Mouse (Mus musculus): ENCODE measurements around the gene Cpne7. TPM values are rescaled to one million over a fixed set of nuclear protein-coding genes. Genes with fewer than 3 reads are reported as not detected.
"Not testable (repeated sequence)": the region's sequence is repeated elsewhere in the genome, so short reads cannot be mapped to it uniquely, and the experiment has no call there.

The Cpne7 gene
- polyA plus RNA-seq, 1 experiment from 2014 or later = 0.49 TPM

DNA sequence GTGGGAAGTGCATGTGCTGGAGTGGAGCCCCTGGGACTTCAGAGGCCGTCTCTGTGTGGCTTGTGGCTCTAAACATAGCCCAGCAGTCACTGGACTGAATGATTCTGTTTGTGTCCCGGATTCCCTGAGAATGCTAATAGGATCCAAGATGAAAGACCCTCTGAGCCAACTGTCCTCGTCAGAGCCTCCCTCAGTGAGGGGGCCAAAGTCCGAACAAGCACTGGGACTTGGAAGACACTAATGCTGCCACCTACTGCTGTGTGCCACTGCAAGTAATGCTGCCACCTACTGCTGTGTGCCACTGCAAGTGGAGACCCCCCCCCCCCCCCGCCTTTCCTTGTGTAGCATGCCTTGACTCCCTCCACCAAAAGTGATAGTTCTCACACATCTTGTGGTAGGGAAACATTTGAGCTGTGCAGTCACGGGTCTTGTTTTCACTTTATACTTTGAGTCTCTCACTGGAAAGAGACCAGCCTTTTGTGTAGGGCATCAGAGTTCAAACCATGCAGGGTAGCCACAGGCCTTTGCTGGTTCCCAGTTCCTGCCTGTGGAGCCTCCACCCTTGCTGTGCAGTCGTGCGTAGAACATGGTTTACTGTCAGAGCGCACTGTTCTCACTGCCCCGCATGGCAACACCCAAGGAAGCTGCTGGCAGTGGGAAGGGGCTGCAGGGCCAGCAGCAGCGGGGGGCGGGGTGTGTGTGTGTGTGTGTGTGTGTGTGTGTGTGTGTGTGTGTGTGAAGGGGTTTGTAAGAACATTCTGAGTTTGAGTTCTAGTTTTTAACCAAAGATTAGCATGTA is 19.2 kb upstream of the Cpne7 start:
- no peak overlapping the region for H3K27ac ChIP-seq (ENCODE audit: low read depth)
- no peaks in the 10 kb centered on the region for H3K27me3 ChIP-seq (ENCODE audit: insufficient read depth, low read length)
- H3K4me1 ChIP-seq (ENCODE audit: insufficient read depth) = no peaks in the 10 kb centered on the region
- peaks cover 49% of the 10 kb centered on the region for H3K36me3 ChIP-seq (ENCODE audit: insufficient read depth)
- H3K9me3 ChIP-seq (ENCODE audit: low read depth, low read length) = no peaks in the 10 kb centered on the region
- H3K4me3 ChIP-seq (ENCODE audit: low read depth, low read length) = no peak overlapping the region
- DNase-seq = no peak
- H3K9ac ChIP-seq = no peak overlapping the region
- TF ChIP-seq CTCF (IDR thresholded peaks at IDR 0.05; ENCODE audit: low read depth) = no peak
- no peak overlapping the region for H3K4me2 ChIP-seq
- WGBS = 79% methylated on average over 12 of the region's 12 CpGs
- no peak for ATAC-seq (ENCODE audit: insufficient read depth)

DNA sequence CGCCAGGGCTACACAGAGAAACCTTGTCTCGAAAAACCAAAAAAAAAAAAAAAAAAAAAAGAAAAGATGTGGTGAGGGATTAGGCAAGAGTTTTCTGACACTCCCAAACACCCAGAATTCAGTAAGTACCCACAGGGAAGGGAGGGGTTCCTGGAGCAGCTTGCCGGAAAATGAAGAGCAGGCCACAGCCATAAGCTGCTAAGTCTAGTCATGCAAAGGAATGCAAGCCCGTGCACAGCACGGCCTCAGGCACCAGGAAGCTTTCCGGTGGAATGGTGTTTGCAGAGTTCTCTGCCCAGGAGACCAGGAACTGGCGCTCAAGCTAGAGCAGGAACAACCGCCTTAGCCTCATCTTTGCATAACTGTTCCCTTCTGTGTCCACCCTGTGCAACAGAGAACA is 16.9 kb upstream of the Cpne7 start:
- peak overlapping the region; percentile 36; the same call in 1 of the 2 replicates for H3K27ac ChIP-seq (ENCODE audit: low read depth)
- DNase-seq (no peak), ATAC-seq (ENCODE audit: insufficient read depth) (no peak)
- TF ChIP-seq CTCF (IDR thresholded peaks at IDR 0.05; ENCODE audit: low read depth) = no peak
- no peak overlapping the region for H3K9ac ChIP-seq
- H3K9me3 ChIP-seq (ENCODE audit: low read depth, low read length) = no peaks in the 10 kb centered on the region
- no peak overlapping the region for H3K4me2 ChIP-seq
- H3K36me3 ChIP-seq (ENCODE audit: insufficient read depth) = peaks cover 49% of the 10 kb centered on the region
- no peaks in the 10 kb centered on the region for H3K4me1 ChIP-seq (ENCODE audit: insufficient read depth)
- 57% methylated on average over 8 of the region's 8 CpGs for WGBS
- H3K27me3 ChIP-seq (ENCODE audit: insufficient read depth, low read length) = no peaks in the 10 kb centered on the region
- no peak overlapping the region for H3K4me3 ChIP-seq (ENCODE audit: low read depth, low read length)

DNA sequence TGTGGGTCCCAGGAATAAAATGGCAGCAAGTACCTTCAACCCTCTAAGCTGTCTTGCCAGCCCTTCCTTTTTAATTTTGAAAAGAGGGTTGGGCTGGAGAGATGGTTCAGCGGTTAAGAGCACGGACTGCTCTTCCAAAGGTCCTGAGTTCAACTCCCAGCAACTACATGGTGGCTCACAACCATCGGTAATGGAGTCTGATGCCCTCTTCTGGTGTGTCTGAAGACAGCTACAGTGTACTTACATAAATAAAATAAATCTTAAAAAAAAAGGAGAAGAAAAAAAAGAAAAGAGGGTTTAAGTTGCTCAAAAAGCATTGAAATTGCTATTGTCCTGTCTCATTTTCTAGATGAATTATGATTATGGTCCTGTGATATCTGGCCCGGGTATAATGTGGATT is 15.9 kb upstream of the Cpne7 start:
- Histone ChIP-seq H3K9me3 (ENCODE audit: low read depth, low read length) (no peaks in the 10 kb centered on the region), H3K27ac (ENCODE audit: low read depth) (no peak overlapping the region), H3K27me3 (ENCODE audit: insufficient read depth, low read length) (no peaks in the 10 kb centered on the region), H3K4me3 (ENCODE audit: low read depth, low read length) (peak overlapping the region; percentile 88; the same call in 1 of the 2 replicates), H3K9ac (peak overlapping the region; percentile 97; the same call in 1 of the 2 replicates), H3K36me3 (ENCODE audit: insufficient read depth) (peaks cover 50% of the 10 kb centered on the region), H3K4me1 (ENCODE audit: insufficient read depth) (no peaks in the 10 kb centered on the region), H3K4me2 (peak overlapping the region; percentile 98)
- TF ChIP-seq CTCF (IDR thresholded peaks at IDR 0.05; ENCODE audit: low read depth) = no peak; the same call in 1 of the 2 replicates
- ATAC-seq (ENCODE audit: insufficient read depth) (no peak), DNase-seq (no peak)
- 71% methylated on average over 4 of the region's 4 CpGs for WGBS

DNA sequence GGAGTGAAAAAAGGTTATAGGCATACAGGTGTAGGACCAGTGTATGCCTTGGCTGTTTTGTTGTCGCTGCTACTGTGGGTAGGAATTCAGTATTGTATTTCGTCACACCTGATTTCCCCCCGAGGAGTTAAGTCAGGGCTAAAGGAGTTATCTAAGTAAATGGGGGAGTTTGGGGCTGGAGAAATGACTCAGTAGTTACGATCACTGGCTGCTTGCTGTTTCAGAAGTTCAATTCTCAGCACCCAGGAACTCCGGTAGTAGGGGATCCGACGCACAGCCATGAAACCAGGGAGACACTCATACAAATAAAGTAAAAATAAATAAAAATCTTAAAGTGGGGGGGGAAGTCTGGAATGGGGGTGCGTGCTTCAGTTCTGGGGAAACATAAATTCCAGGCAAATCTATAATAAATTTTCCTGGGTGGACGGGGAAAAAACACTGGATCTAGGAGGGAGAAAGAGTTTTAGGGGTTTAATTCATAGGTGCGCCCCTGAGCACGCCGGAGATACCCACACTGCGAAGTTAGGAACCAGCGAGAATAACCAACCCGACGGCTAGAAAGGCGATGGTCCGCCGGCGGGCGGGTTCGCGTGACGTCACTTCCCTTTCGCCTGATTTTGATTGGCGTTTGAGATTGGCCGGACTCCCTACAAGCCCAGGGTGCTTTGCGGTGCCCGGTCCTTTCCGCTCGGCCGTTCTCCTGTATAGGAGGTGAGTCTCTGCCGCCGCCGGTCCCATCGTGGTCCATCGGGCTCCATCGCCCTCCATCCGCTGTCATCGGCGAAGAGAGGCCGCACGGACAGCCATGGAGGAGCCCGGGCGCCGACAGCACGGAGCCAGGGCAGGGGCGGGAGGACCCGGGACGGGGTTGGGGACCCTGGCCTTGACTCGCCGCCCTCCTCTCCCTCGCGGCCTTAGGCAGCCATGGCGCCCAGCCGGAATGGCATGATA is 15.2 kb upstream of the Cpne7 start, which contains the start of gene Rpl13:
Gene Rpl13 (plus strand): TSS at position 616 of the 951 bp plus-strand sequence.
- Histone ChIP-seq H3K4me2 (peak within 1 kb of the TSS; percentile 98), H3K36me3 (ENCODE audit: insufficient read depth) (peaks cover 47% of the 10 kb centered on the region), H3K9ac (peak within 1 kb of the TSS; percentile 97), H3K27ac (ENCODE audit: low read depth) (peak within 1 kb of the TSS; percentile 97), H3K4me1 (ENCODE audit: insufficient read depth) (no peaks in the 10 kb centered on the region), H3K9me3 (ENCODE audit: low read depth, low read length) (no peaks in the 10 kb centered on the region), H3K27me3 (ENCODE audit: insufficient read depth, low read length) (no peaks in the 10 kb centered on the region), H3K4me3 (ENCODE audit: low read depth, low read length) (peak within 1 kb of the TSS; percentile 88)
- DNase-seq (peak; percentile 99), ATAC-seq (ENCODE audit: insufficient read depth) (peak; percentile 97)
- TF ChIP-seq CTCF (IDR thresholded peaks at IDR 0.05; ENCODE audit: low read depth) = no peak
- under 1% methylated on average over 56 of the region's 56 CpGs for WGBS

DNA sequence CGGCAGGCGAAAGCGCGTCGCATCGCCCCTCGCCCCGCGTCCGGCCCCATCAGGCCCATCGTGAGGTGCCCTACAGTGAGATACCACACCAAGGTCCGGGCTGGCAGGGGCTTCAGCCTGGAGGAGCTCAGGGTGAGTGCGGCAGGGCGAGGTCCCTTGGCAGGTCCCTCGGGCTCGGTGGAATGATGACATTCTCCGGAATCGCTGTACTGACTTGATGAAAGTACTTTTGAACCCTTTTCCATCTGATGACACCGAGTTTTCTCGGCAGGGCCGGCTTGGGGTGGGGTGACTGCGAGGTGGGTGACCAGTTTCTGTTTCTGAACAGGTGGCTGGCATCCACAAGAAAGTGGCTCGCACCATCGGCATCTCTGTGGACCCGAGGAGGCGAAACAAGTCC is 14.3 kb upstream of the Cpne7 start:
- H3K36me3 ChIP-seq (ENCODE audit: insufficient read depth) = peaks cover 39% of the 10 kb centered on the region
- under 1% methylated on average over 24 of the region's 26 CpGs for WGBS
- not testable (repeated sequence) for DNase-seq; H3K27me3 ChIP-seq (ENCODE audit: insufficient read depth, low read length); H3K9me3 ChIP-seq (ENCODE audit: low read depth, low read length); H3K4me1 ChIP-seq (ENCODE audit: insufficient read depth)
- H3K4me3 ChIP-seq (ENCODE audit: low read depth, low read length) = peak overlapping the region; percentile 88
- peak overlapping the region; percentile 97 for H3K27ac ChIP-seq (ENCODE audit: low read depth)
- ATAC-seq (ENCODE audit: insufficient read depth) = 0 out of 2 replicates have a peak, but pooled peaks have one; percentile 11
- H3K4me2 ChIP-seq = peak overlapping the region; percentile 98
- peak overlapping the region; percentile 97 for H3K9ac ChIP-seq

DNA sequence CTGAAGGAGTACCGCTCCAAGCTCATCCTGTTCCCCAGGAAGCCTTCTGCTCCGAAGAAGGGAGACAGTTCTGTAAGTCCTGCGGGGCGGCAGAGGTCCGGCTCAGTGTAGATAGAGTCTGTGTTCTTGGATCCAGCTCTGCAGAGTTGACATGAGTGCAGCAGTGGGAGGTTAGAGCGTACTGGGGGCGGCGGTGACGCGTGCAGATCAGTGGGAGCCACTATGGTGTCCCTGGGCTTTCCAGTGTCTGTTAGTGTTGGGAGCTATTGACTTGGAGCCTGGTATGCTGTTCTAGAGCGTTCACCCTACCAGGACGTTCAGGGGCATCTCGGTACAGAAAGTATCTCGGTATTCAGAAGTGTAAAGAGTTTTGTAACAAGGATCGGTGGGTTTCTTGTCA is 13.9 kb upstream of the Cpne7 start:
- no peak for TF ChIP-seq CTCF (IDR thresholded peaks at IDR 0.05; ENCODE audit: low read depth)
- ATAC-seq (ENCODE audit: insufficient read depth) (no peak), DNase-seq (no peak)
- peak overlapping the region; percentile 97; the same call in 1 of the 2 replicates for H3K27ac ChIP-seq (ENCODE audit: low read depth)
- H3K36me3 ChIP-seq (ENCODE audit: insufficient read depth) = peaks cover 35% of the 10 kb centered on the region
- H3K4me1 ChIP-seq (ENCODE audit: insufficient read depth) = no peaks in the 10 kb centered on the region
- H3K27me3 ChIP-seq (ENCODE audit: insufficient read depth, low read length) = no peaks in the 10 kb centered on the region
- 13% methylated on average over 14 of the region's 15 CpGs for WGBS
- peak overlapping the region; percentile 88 for H3K4me3 ChIP-seq (ENCODE audit: low read depth, low read length)
- H3K4me2 ChIP-seq = peak overlapping the region; percentile 98
- peak overlapping the region; percentile 97 for H3K9ac ChIP-seq
- H3K9me3 ChIP-seq (ENCODE audit: low read depth, low read length) = no peaks in the 10 kb centered on the region

Data from lung, embryonic 14.5 days (tissue).